Mouse (Mus musculus) spleen, postnatal 14 days (tissue): Measurements from ENCODE around the gene Gm28035.

Source experiments
- DNase-seq, 2 experiments: peaks; one replicate each; pipeline ENCODE4 v3.0.0; 2021 to 2022; ENCODE audit warnings: low spot score in 2 of 2

Gene Gm28035

DNA sequence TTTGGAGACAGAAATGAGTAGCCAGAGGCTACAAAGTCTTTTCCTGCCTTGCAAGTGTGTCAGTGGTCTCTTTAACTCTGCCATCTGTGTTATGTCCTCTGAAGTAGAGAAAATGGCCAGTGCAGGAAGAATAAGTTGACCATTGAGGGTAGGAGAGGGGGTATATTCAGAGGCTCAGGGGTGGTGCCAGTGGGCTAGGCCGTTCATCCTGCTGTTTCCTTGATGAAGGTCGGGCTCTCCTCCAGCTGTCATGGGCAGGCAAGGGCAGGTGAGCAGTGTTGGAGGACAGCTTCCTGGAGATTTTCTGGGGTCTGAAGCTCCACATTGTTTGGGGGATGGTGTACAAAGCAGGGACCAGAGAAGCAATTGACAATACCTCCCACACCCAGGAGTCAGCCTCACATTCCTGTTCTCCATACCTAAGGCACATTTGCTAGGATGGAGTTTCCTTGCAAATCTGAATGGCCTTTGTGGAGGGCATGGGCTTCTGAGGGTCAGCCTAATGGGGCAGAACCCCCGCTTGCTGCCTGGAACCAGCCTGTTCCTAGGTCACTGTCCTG lies 1.4 kb upstream of the Gm28035 start:
- no peak for DNase-seq

DNA sequence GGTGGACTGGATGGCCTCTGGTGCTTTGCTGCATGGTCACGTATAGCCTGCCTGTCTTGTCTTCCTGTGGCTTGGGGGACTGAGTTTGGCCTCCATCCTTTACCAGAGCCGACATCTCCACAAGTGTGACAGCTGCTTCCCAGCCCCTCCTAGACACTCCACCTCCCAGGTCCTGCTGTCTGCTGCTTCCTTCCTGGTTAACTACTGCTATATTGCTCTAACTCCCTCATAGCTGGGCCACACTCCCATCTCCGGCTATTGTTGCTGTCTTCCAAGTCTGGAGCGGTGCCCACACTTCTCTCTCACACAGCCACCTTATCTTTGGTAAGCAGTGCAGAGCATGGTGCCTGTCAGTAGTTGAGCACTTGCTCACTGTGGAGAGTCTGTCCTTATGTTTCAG lies 590 bp upstream of the Gm28035 start:
- DNase-seq = peak in 1 of 2 experiments; percentile 28

DNA sequence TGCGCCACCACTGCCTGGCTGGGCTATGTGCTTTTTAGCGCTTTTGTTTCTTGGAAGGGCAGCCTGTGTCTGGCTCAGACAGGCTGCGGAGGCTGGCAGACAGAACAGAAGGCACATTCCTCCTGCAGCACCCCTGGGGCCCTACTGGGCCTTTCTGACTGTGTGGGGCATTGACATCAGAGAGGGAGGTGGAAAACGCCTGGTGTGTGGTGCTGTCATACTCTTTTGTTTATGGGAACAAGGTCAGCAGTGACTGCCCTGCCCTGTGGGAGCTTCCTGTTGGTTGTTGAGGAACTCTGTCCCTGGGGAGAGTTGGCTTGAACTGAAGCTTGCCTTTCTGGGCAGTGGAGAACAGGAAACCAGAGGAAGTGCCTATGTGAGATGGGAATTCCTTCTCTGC lies 2.1 kb downstream of the Gm28035 start:
- DNase-seq = no peak

DNA sequence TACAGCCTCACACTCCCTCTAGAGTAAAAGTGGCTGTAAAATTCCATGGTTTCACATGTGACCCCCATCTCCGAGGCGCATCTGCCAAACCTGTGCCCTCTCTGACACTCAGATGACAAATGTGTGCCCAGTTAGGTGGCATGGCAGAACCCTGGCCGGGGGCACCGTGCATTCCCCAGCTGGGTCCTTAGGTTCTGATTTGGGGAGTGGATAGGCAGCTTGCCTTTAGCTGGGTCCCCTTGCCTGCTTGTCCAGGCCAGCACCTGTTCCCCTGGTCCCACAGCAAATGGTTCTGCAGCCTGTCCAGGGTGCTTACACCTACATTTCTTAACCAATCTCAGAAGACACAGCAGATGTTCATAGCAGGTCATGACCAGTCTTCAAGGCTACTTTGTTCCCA lies 3.0 kb downstream of the Gm28035 start:
- DNase-seq = no peak

GRCm38 (mm10) chr2:30244595-30245178 lies 4.3 kb downstream of the Gm28035 start:
- no peak for DNase-seq

- DNase-seq = no peak
Observed at GRCm38 (mm10) chr2:30247036-30247435, 6.7 kb downstream of the Gm28035 start.

DNA sequence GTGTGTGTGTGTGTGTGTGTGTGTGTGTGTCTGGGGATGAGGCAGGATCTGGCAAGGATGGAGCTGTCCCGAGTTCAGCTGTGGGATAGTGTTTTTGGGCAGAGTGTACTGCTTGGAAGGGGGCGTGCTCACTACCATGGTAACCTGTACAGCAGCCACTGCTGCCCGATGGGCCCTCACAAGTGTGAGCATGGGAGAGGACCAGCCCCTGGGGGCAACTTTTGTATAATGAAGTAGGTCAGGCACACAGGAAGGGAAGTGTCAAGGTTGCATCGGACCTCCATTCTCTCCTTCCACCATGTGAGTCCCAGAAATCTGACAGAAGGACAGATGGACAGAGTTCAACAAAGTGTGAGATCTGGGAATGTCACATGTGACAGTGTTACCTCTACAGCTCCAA lies 7.3 kb downstream of the Gm28035 start:
- no peak for DNase-seq

- DNase-seq = no peak
Observed at GRCm38 (mm10) chr2:30249182-30249581, 8.8 kb downstream of the Gm28035 start.

DNA sequence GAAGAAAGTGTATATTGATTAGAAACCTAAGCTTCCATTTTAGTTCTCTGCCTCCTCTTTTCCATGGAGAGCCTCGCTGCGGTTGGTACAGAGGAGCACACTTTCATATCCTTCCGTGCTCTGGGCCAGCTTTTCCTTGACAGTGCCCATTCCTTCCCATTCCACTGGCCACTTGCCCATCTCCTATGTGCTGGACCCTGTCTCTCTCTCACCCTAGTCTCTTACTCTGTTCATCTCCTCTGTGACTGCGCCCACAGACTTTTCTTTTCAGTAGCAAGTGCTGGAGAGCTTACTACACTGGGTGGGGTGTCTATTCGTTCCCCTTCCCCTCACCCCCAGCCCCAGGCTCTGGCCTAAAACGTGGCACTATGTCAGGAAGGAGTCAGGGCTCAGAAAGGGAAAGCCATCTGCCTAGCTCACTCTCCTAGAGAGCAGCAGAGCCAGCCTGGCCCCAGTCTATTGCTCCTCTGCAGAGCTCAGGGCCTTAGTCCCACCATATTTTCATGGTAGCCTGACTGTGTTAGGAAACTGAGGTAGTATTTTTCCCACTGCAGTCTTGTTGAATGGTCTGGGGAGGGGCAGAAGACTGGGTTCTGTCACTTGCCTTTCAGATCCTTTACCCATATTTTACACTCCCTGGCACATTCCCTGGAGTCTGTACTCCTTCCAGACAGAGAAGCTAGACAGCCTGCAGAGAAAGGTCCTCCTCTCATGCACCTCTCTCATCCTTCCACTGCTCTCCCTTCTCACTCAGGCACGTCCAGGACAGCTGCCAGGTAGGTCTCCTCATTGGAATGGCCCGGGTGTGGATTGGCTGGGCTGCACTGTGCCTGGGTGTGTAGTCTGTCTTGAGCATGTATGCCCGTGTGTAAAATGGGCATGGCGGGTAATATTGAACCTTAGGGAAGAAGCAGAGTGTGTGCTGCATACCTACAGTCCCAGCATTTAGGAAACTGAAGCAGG lies 10.1 kb downstream of the Gm28035 start:
- DNase-seq = no peak

- peak; percentile 44 to 50 for DNase-seq
Observed at GRCm38 (mm10) chr2:30251417-30252104, 11.2 kb downstream of the Gm28035 start.

DNA sequence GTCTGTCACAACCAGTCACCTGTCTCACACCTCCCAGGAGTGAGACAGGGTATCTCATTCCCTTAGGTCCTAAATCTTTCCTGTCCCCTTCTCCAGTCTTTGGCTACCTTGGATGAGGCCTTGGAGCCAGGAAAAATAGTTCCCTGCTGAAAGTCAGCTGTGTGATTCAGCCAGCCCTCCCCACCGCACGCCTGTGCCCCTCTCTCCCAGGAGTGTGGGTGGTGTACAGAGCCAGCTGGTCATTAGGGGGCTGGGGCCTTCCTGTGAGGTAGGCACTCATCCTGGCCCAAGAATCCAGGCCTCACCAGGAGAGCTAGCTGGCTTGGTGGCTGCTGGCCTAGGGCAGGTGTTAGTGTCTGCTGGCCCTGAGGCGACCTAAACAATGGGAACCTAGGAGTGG lies 12.2 kb downstream of the Gm28035 start:
- no peak for DNase-seq

- no peak for DNase-seq
Observed at GRCm38 (mm10) chr2:30253809-30254208, 13.4 kb downstream of the Gm28035 start.

DNA sequence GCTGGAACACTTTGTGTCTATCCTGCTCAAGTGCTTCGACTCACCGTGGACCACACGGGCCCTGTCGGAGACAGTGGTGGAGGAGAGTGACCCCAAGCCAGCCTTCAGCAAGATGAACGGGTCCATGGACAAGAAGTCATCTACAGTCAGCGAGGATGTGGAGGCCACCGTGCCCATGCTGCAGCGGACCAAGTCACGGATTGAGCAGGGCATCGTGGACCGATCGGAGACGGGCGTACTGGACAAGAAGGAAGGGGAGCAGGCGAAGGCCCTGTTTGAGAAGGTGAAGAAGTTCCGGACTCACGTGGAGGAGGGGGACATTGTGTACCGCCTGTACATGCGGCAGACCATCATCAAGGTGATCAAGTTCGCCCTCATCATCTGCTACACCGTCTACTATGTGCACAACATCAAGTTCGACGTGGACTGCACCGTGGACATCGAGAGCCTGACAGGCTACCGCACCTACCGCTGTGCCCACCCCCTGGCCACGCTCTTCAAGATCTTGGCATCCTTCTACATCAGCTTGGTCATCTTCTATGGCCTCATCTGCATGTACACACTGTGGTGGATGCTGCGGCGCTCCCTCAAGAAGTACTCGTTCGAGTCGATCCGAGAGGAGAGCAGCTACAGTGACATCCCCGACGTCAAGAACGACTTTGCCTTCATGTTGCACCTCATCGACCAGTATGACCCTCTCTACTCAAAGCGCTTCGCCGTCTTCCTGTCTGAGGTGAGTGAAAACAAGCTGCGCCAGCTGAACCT lies 15.4 kb downstream of the Gm28035 start:
- DNase-seq = no peak

DNA sequence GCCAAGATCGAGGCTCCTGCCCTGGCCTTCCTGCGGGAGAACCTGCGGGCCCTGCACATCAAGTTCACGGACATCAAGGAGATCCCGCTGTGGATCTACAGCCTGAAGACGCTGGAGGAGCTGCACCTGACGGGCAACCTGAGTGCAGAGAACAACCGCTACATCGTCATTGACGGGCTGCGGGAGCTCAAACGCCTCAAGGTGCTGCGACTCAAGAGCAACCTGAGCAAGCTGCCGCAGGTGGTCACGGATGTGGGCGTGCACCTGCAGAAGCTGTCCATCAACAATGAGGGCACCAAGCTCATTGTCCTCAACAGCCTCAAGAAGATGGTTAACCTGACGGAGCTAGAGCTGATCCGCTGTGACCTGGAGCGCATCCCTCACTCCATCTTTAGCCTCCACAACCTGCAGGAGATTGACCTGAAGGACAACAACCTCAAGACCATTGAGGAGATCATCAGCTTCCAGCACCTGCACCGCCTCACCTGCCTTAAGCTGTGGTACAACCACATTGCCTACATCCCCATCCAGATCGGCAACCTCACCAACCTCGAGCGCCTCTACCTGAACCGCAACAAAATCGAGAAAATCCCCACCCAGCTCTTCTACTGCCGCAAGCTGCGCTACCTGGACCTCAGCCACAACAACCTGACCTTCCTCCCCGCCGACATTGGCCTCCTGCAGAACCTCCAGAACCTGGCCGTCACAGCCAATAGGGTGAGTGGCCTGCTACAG lies 16.4 kb downstream of the Gm28035 start:
- DNase-seq = no peak

GRCm38 (mm10) chr2:30257699-30258460 lies 17.5 kb downstream of the Gm28035 start:
- no peak for DNase-seq

DNA sequence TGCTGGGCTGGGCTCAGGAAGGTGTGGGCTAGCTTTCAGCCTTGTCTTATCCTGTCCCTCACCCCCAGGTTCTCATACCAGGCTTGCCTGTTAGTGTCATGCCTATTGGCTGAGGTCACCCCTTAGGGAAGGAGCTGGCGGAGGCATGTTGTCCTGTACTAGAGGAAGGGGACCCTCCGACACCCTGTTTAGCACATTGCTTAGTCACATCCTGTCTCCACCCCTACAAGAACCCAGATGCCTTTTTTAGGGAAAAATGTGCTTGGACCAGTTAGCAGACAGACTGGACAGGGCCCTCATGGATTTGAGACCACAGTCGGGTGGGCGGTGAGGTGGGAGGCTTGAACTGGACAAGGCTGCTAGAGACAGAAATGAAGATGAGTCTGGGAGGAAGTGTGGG lies 18.2 kb downstream of the Gm28035 start:
- no peak for DNase-seq

DNA sequence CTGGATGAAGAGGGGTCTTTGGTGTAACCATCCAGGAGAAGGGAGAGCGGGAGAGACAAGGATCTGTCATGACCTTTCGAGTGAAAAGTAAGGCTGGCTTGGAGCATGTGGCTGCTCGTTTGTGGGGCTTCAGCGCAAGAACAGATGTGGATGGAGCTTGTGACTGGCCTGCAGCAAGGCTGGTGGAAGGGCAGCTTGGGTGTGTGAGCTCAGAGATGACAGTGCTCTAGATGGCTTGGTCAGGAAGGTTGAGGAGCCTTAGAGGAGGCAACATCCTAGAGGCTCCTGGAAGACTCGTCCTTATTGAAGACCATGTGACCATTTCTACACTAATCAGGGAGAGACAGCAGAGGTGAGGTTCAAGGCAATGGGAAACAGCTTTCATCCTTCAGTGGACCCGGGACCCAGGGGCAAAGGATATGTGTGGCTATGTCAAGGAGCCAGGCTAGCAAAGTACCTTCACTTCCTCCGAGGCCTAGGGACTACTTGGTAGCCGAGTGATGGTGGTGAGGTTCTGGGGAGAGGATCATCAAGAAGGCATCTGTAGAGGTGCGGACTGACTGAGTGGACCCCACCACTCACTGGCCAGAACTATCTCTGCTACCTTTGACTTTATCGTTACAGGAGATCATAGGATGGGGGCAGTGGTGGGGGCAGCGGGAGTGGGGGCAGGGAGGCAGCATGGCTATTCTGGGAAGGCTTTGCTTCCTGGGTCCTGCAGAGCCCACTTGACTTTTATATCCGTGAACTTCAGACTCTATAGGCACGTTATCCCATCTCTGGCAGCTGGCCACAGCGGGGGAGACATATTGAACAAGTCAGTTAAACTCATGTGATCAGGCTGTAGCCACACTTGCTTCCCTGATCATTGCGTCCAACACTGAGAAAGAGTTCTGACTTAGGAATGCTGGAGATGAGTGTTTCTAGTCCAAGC lies 19.0 kb downstream of the Gm28035 start:
- DNase-seq = no peak

GRCm38 (mm10) chr2:30261064-30261736 lies 20.8 kb downstream of the Gm28035 start:
- no peak for DNase-seq
